Mouse (Mus musculus) forebrain, embryonic 13.5 days (tissue): ENCODE measurements around the gene Sgf29. TPM values are rescaled to one million over a fixed set of nuclear protein-coding genes. Genes with fewer than 3 reads are reported as not detected.

Source experiments
- ATAC-seq: fragments of 200-750 bp; cut with Nextera tagmentation; 2 replicates; pipeline ENCODE4 v1.8.0; 2017
- H3K27ac ChIP-seq: fragments of 300-500 bp; sonication (generic); 2 replicates; pipeline ENCODE4 v1.5.1; 2015; ENCODE audit warnings: inconsistent platforms, mild to moderate bottlenecking, moderate library complexity
- H3K27me3 ChIP-seq: fragments of 300-500 bp; sonication (generic); 2 replicates; pipeline ENCODE4 v1.6.1; 2015; ENCODE audit warnings: mild to moderate bottlenecking, inconsistent platforms
- H3K36me3 ChIP-seq: fragments of 300-500 bp; sonication (generic); 2 replicates; pipeline ENCODE4 v1.6.1; 2015; ENCODE audit warnings: mild to moderate bottlenecking, inconsistent platforms; ENCODE audit not compliant: poor library complexity, severe bottlenecking
- H3K4me1 ChIP-seq: fragments of 300-500 bp; sonication (generic); 2 replicates; pipeline ENCODE4 v1.6.1; 2015; ENCODE audit warnings: inconsistent platforms
- H3K4me2 ChIP-seq: fragments of 300-500 bp; sonication (generic); 2 replicates; pipeline ENCODE4 v1.6.1; 2015; ENCODE audit warnings: inconsistent platforms, mild to moderate bottlenecking, moderate library complexity
- H3K4me3 ChIP-seq: fragments of 300-500 bp; sonication (generic); 2 replicates; pipeline ENCODE4 v1.5.1; 2015; ENCODE audit warnings: mild to moderate bottlenecking, inconsistent platforms
- H3K9ac ChIP-seq: fragments of 300-500 bp; sonication (generic); 2 replicates; pipeline ENCODE4 v1.6.1; 2015; ENCODE audit warnings: mild to moderate bottlenecking, inconsistent platforms
- H3K9me3 ChIP-seq: fragments of 300-500 bp; sonication (generic); replicated peaks from 2 replicates; pipeline ENCODE4 v1.6.1; 2016; ENCODE audit warnings: inconsistent platforms
- WGBS: fragments of 180-500 bp; shearing (Covaris S2); methylation state at CpG from one replicate; pipeline ENCODE4 v1.1.7; 2015; 5-methylcytosine and 5-hydroxymethylcytosine counted together
- polyA plus RNA-seq: library from polyadenylated mRNA; unstranded; fragments of >200 nt; fragmentation: Nextera tagmentation; extraction: Ambion mirVana; gene quantifications from 2 replicates; pipeline ENCODE4 v1.2.1, GENCODE M21; 2015

The Sgf29 gene
- polyA plus RNA-seq, 1 experiment from 2014 or later = 57.3 TPM

- Histone ChIP-seq H3K4me2 (no peak overlapping the region), H3K4me1 (peaks cover 27% of the 10 kb centered on the region), H3K27ac (no peak overlapping the region), H3K36me3 (peaks cover 35% of the 10 kb centered on the region), H3K4me3 (no peak overlapping the region), H3K9me3 (no peaks in the 10 kb centered on the region), H3K9ac (peak overlapping the region; percentile 26; the same call in 1 of the 2 replicates), H3K27me3 (no peaks in the 10 kb centered on the region)
- WGBS = 42% methylated on average over 3 of the region's 3 CpGs
- no peak for ATAC-seq
Observed at GRCm38 (mm10) chr7:126693256-126693655, 44.1 kb downstream of the Sgf29 start.

GRCm38 (mm10) chr7:126693781-126694180, 44.7 kb downstream of the Sgf29 start:
- Histone ChIP-seq H3K27ac (no peak overlapping the region), H3K9ac (peak overlapping the region; percentile 26; the same call in 1 of the 2 replicates), H3K4me2 (peak overlapping the region; percentile 93; the same call in 1 of the 2 replicates), H3K4me3 (no peak overlapping the region), H3K27me3 (no peaks in the 10 kb centered on the region), H3K9me3 (no peaks in the 10 kb centered on the region), H3K36me3 (peaks cover 36% of the 10 kb centered on the region), H3K4me1 (peaks cover 27% of the 10 kb centered on the region)
- WGBS = 85% methylated on average over 7 of the region's 7 CpGs
- ATAC-seq = no peak

GRCm38 (mm10) chr7:126694441-126695051, 45.4 kb downstream of the Sgf29 start:
- H3K9me3 ChIP-seq = no peaks in the 10 kb centered on the region
- H3K27ac ChIP-seq = no peak overlapping the region
- peak overlapping the region; percentile 93 for H3K4me2 ChIP-seq
- peak overlapping the region; percentile 88 for H3K9ac ChIP-seq
- H3K36me3 ChIP-seq = peaks cover 41% of the 10 kb centered on the region
- H3K4me1 ChIP-seq = peaks cover 27% of the 10 kb centered on the region
- ATAC-seq = no peak
- H3K4me3 ChIP-seq = peak overlapping the region; percentile 71
- H3K27me3 ChIP-seq = no peaks in the 10 kb centered on the region
- 36% methylated on average over 10 of the region's 10 CpGs for WGBS

- ATAC-seq = peak; percentile 52
- peaks cover 27% of the 10 kb centered on the region for H3K4me1 ChIP-seq
- under 1% methylated on average over 31 of the region's 31 CpGs for WGBS
Observed at GRCm38 (mm10) chr7:126695210-126695611, 46.1 kb downstream of the Sgf29 start, which contains the start of gene Bola2. Gene Bola2, plus strand, starts transcription at chr7:126695401.

GRCm38 (mm10) chr7:126695631-126696207, 46.6 kb downstream of the Sgf29 start, which contains the start of gene Slx1b:
Gene Slx1b, minus strand, starts transcription at chr7:126695784.
- Histone ChIP-seq H3K27ac (peak within 1 kb of the TSS; percentile 96), H3K27me3 (no peaks in the 10 kb centered on the region), H3K4me3 (peak within 1 kb of the TSS; percentile 71), H3K36me3 (peaks cover 44% of the 10 kb centered on the region), H3K9ac (peak within 1 kb of the TSS; percentile 88), H3K4me2 (peak within 1 kb of the TSS; percentile 93), H3K4me1 (peaks cover 28% of the 10 kb centered on the region), H3K9me3 (no peaks in the 10 kb centered on the region)
- peak; percentile 97 for ATAC-seq
- WGBS = under 1% methylated on average over 40 of the region's 40 CpGs

More at GRCm38 (mm10) chr7:126695210-126695611, 46.1 kb downstream of the Sgf29 start, which contains the start of gene Bola2:
- H3K4me2 ChIP-seq = peak within 1 kb of the TSS; percentile 93
- H3K27me3 ChIP-seq = no peaks in the 10 kb centered on the region
- peaks cover 41% of the 10 kb centered on the region for H3K36me3 ChIP-seq
- no peaks in the 10 kb centered on the region for H3K9me3 ChIP-seq
- H3K4me3 ChIP-seq = peak within 1 kb of the TSS; percentile 71
- peak within 1 kb of the TSS; percentile 96 for H3K27ac ChIP-seq
- H3K9ac ChIP-seq = peak within 1 kb of the TSS; percentile 88

GRCm38 (mm10) chr7:126696303-126696702, 47.2 kb downstream of the Sgf29 start:
- H3K4me2 ChIP-seq = peak overlapping the region; percentile 93
- no peaks in the 10 kb centered on the region for H3K9me3 ChIP-seq
- peak overlapping the region; percentile 71 for H3K4me3 ChIP-seq
- no peak; the same call in 1 of the 2 replicates for ATAC-seq
- peaks cover 39% of the 10 kb centered on the region for H3K36me3 ChIP-seq
- 4% methylated on average over 17 of the region's 17 CpGs for WGBS
- H3K27me3 ChIP-seq = no peaks in the 10 kb centered on the region
- H3K27ac ChIP-seq = peak overlapping the region; percentile 96; the same call in 1 of the 2 replicates
- H3K9ac ChIP-seq = peak overlapping the region; percentile 81
- H3K4me1 ChIP-seq = peaks cover 34% of the 10 kb centered on the region

GRCm38 (mm10) chr7:126696886-126697285, 47.8 kb downstream of the Sgf29 start:
- no peak overlapping the region for H3K27ac ChIP-seq
- ATAC-seq = no peak
- no peaks in the 10 kb centered on the region for H3K27me3 ChIP-seq
- peak overlapping the region; percentile 81 for H3K9ac ChIP-seq
- no peaks in the 10 kb centered on the region for H3K9me3 ChIP-seq
- 74% methylated on average over 3 of the region's 3 CpGs for WGBS
- H3K4me3 ChIP-seq = peak overlapping the region; percentile 71
- H3K4me2 ChIP-seq = peak overlapping the region; percentile 93
- H3K4me1 ChIP-seq = peaks cover 40% of the 10 kb centered on the region
- peaks cover 33% of the 10 kb centered on the region for H3K36me3 ChIP-seq

GRCm38 (mm10) chr7:126697838-126698237, 48.7 kb downstream of the Sgf29 start:
- Histone ChIP-seq H3K27ac (no peak overlapping the region), H3K36me3 (peaks cover 25% of the 10 kb centered on the region), H3K4me3 (no peak overlapping the region), H3K27me3 (no peaks in the 10 kb centered on the region), H3K9ac (no peak overlapping the region), H3K9me3 (no peaks in the 10 kb centered on the region), H3K4me1 (peaks cover 49% of the 10 kb centered on the region), H3K4me2 (no peak overlapping the region)
- no peak for ATAC-seq
- 95% methylated on average over 8 of the region's 8 CpGs for WGBS

- Histone ChIP-seq H3K4me3 (no peak overlapping the region), H3K9me3 (no peaks in the 10 kb centered on the region), H3K9ac (no peak overlapping the region), H3K36me3 (peaks cover 25% of the 10 kb centered on the region), H3K4me1 (peaks cover 59% of the 10 kb centered on the region), H3K27me3 (no peaks in the 10 kb centered on the region), H3K27ac (no peak overlapping the region), H3K4me2 (no peak overlapping the region)
- 84% methylated on average over 25 of the region's 25 CpGs for WGBS
- ATAC-seq = no peak
Observed at GRCm38 (mm10) chr7:126700063-126701015, 51.2 kb downstream of the Sgf29 start.

- H3K4me1 ChIP-seq = peaks cover 59% of the 10 kb centered on the region
- ATAC-seq = peak; percentile 55
Observed at GRCm38 (mm10) chr7:126701070-126701469, 52.0 kb downstream of the Sgf29 start.

GRCm38 (mm10) chr7:126701559-126702357, 52.6 kb downstream of the Sgf29 start:
- 57% methylated on average over 24 of the region's 24 CpGs for WGBS
- ATAC-seq = peak; percentile 0; the same call in 1 of the 2 replicates
- Histone ChIP-seq H3K27ac (no peak overlapping the region), H3K27me3 (0 out of 2 replicates have a peak, but pooled peaks cover 6% of the 10 kb centered on the region), H3K4me3 (no peak overlapping the region), H3K4me2 (peak overlapping the region; percentile 42), H3K4me1 (peaks cover 52% of the 10 kb centered on the region), H3K36me3 (peaks cover 25% of the 10 kb centered on the region), H3K9me3 (no peaks in the 10 kb centered on the region), H3K9ac (peak overlapping the region; percentile 35; the same call in 1 of the 2 replicates)

More at GRCm38 (mm10) chr7:126701070-126701469, 52.0 kb downstream of the Sgf29 start:
- Histone ChIP-seq H3K4me3 (no peak overlapping the region), H3K36me3 (peaks cover 25% of the 10 kb centered on the region), H3K9ac (peak overlapping the region; percentile 35; the same call in 1 of the 2 replicates), H3K4me2 (peak overlapping the region; percentile 42), H3K27me3 (0 out of 2 replicates have a peak, but pooled peaks cover 6% of the 10 kb centered on the region), H3K9me3 (no peaks in the 10 kb centered on the region), H3K27ac (no peak overlapping the region)
- under 1% methylated on average over 11 of the region's 11 CpGs for WGBS
